Mouse (Mus musculus) limb, embryonic 13.5 days (tissue): ENCODE results near the gene Riox2. TPM values are rescaled to one million over a fixed set of nuclear protein-coding genes. Genes with fewer than 3 reads are reported as not detected.
A peak's percentile ranks its signal among the peaks of the same experiment; 100 is the strongest.

Experiments
- ATAC-seq: fragments of 200-750 bp; cut with Nextera tagmentation; 2 replicates; pipeline ENCODE4 v1.8.0; 2017; ENCODE audit warnings: low read depth, moderate number of reproducible peaks, moderate TSS enrichment; ENCODE audit not compliant: low FRiP score
- H3K27ac ChIP-seq: fragments of 300-500 bp; sonication (generic); 2 replicates; pipeline ENCODE4 v1.5.1; 2015; ENCODE audit warnings: inconsistent platforms, mild to moderate bottlenecking, moderate library complexity
- H3K27me3 ChIP-seq: fragments of 300-500 bp; sonication (generic); 2 replicates; pipeline ENCODE4 v1.6.1; 2015; ENCODE audit warnings: mild to moderate bottlenecking, inconsistent platforms
- H3K36me3 ChIP-seq: fragments of 300-500 bp; sonication (generic); 2 replicates; pipeline ENCODE4 v1.6.1; 2015; ENCODE audit warnings: inconsistent platforms, mild to moderate bottlenecking, moderate library complexity
- H3K4me1 ChIP-seq: fragments of 300-500 bp; sonication (generic); 2 replicates; pipeline ENCODE4 v1.6.1; 2015; ENCODE audit warnings: inconsistent platforms
- H3K4me2 ChIP-seq: fragments of 300-500 bp; sonication (generic); replicated peaks from 2 replicates; pipeline ENCODE4 v1.6.1; 2015; ENCODE audit warnings: inconsistent platforms, mild to moderate bottlenecking, moderate library complexity
- H3K4me3 ChIP-seq: fragments of 300-500 bp; sonication (generic); 2 replicates; pipeline ENCODE4 v1.5.1; 2015; ENCODE audit warnings: moderate library complexity, mild to moderate bottlenecking, inconsistent platforms
- H3K9ac ChIP-seq: fragments of 300-500 bp; sonication (generic); 2 replicates; pipeline ENCODE4 v1.6.1; 2015; ENCODE audit warnings: mild to moderate bottlenecking, inconsistent platforms
- H3K9me3 ChIP-seq: fragments of 300-500 bp; sonication (generic); 2 replicates; pipeline ENCODE4 v1.6.1; 2016; ENCODE audit warnings: inconsistent platforms
- WGBS: fragments of 180-500 bp; shearing (Covaris S2); methylation state at CpG from one replicate; pipeline ENCODE4 v1.1.7; 2015; 5-methylcytosine and 5-hydroxymethylcytosine counted together
- polyA plus RNA-seq: library from polyadenylated mRNA; unstranded; fragments of >200 nt; fragmentation: Nextera tagmentation; extraction: Ambion mirVana; gene quantifications from 2 replicates; pipeline ENCODE4 v1.2.1, GENCODE M21; 2015

The Riox2 gene
- polyA plus RNA-seq, 1 experiment from 2014 or later, result 31.3 TPM

GRCm38 (mm10) chr16:59526939-59527338, 55.4 kb downstream of the Riox2 start:
- Histone ChIP-seq H3K4me1 (no peaks in the 10 kb centered on the region), H3K27ac (no peak overlapping the region), H3K27me3 (no peaks in the 10 kb centered on the region), H3K9me3 (no peaks in the 10 kb centered on the region; the same call in 1 of the 2 replicates), H3K4me2 (no peak overlapping the region), H3K36me3 (peaks cover 13% of the 10 kb centered on the region), H3K4me3 (no peak overlapping the region), H3K9ac (no peak overlapping the region)
- no peak for ATAC-seq
- 54% methylated on average over 6 of the region's 6 CpGs for WGBS

- no peak overlapping the region for H3K9ac ChIP-seq
- no peak overlapping the region for H3K4me2 ChIP-seq
- no peaks in the 10 kb centered on the region for H3K27me3 ChIP-seq
- no peak overlapping the region for H3K4me3 ChIP-seq
- no peaks in the 10 kb centered on the region; the same call in 1 of the 2 replicates for H3K9me3 ChIP-seq
- no peak for ATAC-seq
- H3K4me1 ChIP-seq, result no peaks in the 10 kb centered on the region
- H3K36me3 ChIP-seq, result peaks cover 12% of the 10 kb centered on the region
- no peak overlapping the region for H3K27ac ChIP-seq
- 95% methylated on average over 13 of the region's 13 CpGs for WGBS
These were observed 58.0 kb downstream of the Riox2 start for GRCm38 (mm10) chr16:59529570-59529969.

- 60% methylated on average over 5 of the region's 5 CpGs for WGBS
These were observed 59.7 kb downstream of the Riox2 start for GRCm38 (mm10) chr16:59531243-59531642.

GRCm38 (mm10) chr16:59532561-59532960, 61.0 kb downstream of the Riox2 start:
- Histone ChIP-seq H3K36me3 (peaks cover 26% of the 10 kb centered on the region), H3K27me3 (no peaks in the 10 kb centered on the region), H3K9ac (no peak overlapping the region), H3K4me3 (no peak overlapping the region), H3K4me2 (no peak overlapping the region), H3K4me1 (no peaks in the 10 kb centered on the region), H3K27ac (no peak overlapping the region), H3K9me3 (no peaks in the 10 kb centered on the region; the same call in 1 of the 2 replicates)
- 48% methylated on average over 3 of the region's 3 CpGs for WGBS
- no peak for ATAC-seq

More at GRCm38 (mm10) chr16:59531243-59531642, 59.7 kb downstream of the Riox2 start:
- Histone ChIP-seq H3K9ac (no peak overlapping the region), H3K4me2 (no peak overlapping the region), H3K9me3 (no peaks in the 10 kb centered on the region; the same call in 1 of the 2 replicates), H3K27me3 (no peaks in the 10 kb centered on the region), H3K36me3 (peaks cover 20% of the 10 kb centered on the region), H3K27ac (no peak overlapping the region), H3K4me1 (no peaks in the 10 kb centered on the region), H3K4me3 (no peak overlapping the region)
- no peak for ATAC-seq

GRCm38 (mm10) chr16:59534349-59534748, 62.8 kb downstream of the Riox2 start:
- WGBS, result 79% methylated on average over 11 of the region's 11 CpGs
- Histone ChIP-seq H3K27me3 (no peaks in the 10 kb centered on the region), H3K9ac (no peak overlapping the region), H3K4me2 (no peak overlapping the region), H3K9me3 (no peaks in the 10 kb centered on the region; the same call in 1 of the 2 replicates), H3K4me3 (no peak overlapping the region), H3K36me3 (peaks cover 29% of the 10 kb centered on the region), H3K27ac (no peak overlapping the region), H3K4me1 (no peaks in the 10 kb centered on the region)
- 0 out of 2 replicates have a peak, but pooled peaks have one; percentile 28 for ATAC-seq

GRCm38 (mm10) chr16:59535673-59536072, 64.1 kb downstream of the Riox2 start:
- no peak overlapping the region for H3K27ac ChIP-seq
- H3K9ac ChIP-seq, result no peak overlapping the region
- WGBS, result 75% methylated on average over 5 of the region's 5 CpGs
- H3K36me3 ChIP-seq, result peaks cover 19% of the 10 kb centered on the region
- no peak overlapping the region for H3K4me2 ChIP-seq
- H3K27me3 ChIP-seq, result no peaks in the 10 kb centered on the region
- no peak overlapping the region for H3K4me3 ChIP-seq
- no peaks in the 10 kb centered on the region for H3K4me1 ChIP-seq
- ATAC-seq, result no peak
- no peaks in the 10 kb centered on the region for H3K9me3 ChIP-seq

- 83% methylated on average over 3 of the region's 3 CpGs for WGBS
- Histone ChIP-seq H3K27me3 (no peaks in the 10 kb centered on the region), H3K4me1 (peaks cover 5% of the 10 kb centered on the region), H3K27ac (no peak overlapping the region), H3K4me2 (no peak overlapping the region), H3K9me3 (no peaks in the 10 kb centered on the region), H3K9ac (no peak overlapping the region), H3K36me3 (peaks cover 17% of the 10 kb centered on the region), H3K4me3 (no peak overlapping the region)
- ATAC-seq, result no peak
These were observed 69.4 kb downstream of the Riox2 start for GRCm38 (mm10) chr16:59540944-59541343.

- 48% methylated on average over 4 of the region's 4 CpGs for WGBS
- Histone ChIP-seq H3K36me3 (peaks cover 12% of the 10 kb centered on the region), H3K4me3 (no peak overlapping the region), H3K4me1 (peaks cover 5% of the 10 kb centered on the region), H3K9me3 (no peaks in the 10 kb centered on the region), H3K27me3 (no peaks in the 10 kb centered on the region), H3K27ac (no peak overlapping the region), H3K9ac (no peak overlapping the region), H3K4me2 (no peak overlapping the region)
- no peak for ATAC-seq
These were observed 69.8 kb downstream of the Riox2 start for GRCm38 (mm10) chr16:59541382-59541781.

Other genes with a start within 250 kb of the Riox2 start
- not detected in 2 replicates for gene Olfr201, start 199.1 kb upstream of the Riox2 start, polyA plus RNA-seq
- gene Olfr202, start 185.0 kb upstream of the Riox2 start, polyA plus RNA-seq, result not detected in 2 replicates
- gene Olfr203, start 172.9 kb upstream of the Riox2 start, polyA plus RNA-seq, result not detected in 2 replicates
- not detected in 2 replicates for gene Olfr204, start 153.5 kb upstream of the Riox2 start, polyA plus RNA-seq
- not detected in 2 replicates for gene Olfr205, start 140.6 kb upstream of the Riox2 start, polyA plus RNA-seq
- gene Olfr206, start 122.5 kb upstream of the Riox2 start, polyA plus RNA-seq, result not detected in 2 replicates
- not detected in 2 replicates for gene Olfr209, start 107.8 kb upstream of the Riox2 start, polyA plus RNA-seq
- 0.06 and 0.08 TPM in 2 replicates for gene Gabrr3, start 64.4 kb upstream of the Riox2 start, polyA plus RNA-seq
- gene Crybg3, start 129.2 kb downstream of the Riox2 start, polyA plus RNA-seq, result 8.0 and 9.5 TPM in 2 replicates
- 33.6 and 35.2 TPM in 2 replicates for gene Arl6, start 167.6 kb downstream of the Riox2 start, polyA plus RNA-seq